In the genomic region with DNA sequence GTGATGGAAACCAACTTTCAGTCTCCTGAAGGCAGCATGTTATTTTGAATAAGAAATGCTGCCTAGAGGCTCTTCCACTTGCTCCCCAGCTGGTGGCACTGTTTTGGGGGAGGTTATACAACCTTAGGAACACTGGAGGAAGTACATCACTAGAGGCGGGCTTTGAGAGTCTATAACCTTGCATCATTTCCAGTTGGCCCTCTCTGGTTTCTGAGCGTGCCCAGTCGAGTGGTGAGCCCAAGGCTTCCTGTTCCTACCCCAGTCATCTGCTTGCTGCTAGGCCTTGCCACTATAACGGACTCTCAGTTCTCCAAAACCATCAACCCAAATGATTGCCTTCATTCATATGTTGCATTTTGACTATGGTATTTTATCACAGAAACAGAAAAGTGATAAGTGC, we compare ENCODE assay signal across 1 mouse cellular context.
TF ChIP-seq lines count a peak whose summit lies in the region.

No protein-coding gene starts in this region.

TF ChIP-seq in CH12.LX, 34 proteins besides CTCF, POLR2A, EP300 and RAD21 (continued from another document):
- TF ChIP-seq NELFE (IDR thresholded peaks at IDR 0.05; ENCODE audit: low read depth, low read length) (no peak), MEF2A (IDR thresholded peaks at IDR 0.05; ENCODE audit: borderline replicate concordance, low read depth, low read length) (no peak), MAZ (IDR thresholded peaks at IDR 0.05; ENCODE audit: low read depth, low read length) (no peak), IRF4 (IDR thresholded peaks at IDR 0.05; ENCODE audit: low read depth, low read length) (no peak)
TF ChIP-seq in CH12.LX: peak in this region for 9.
